Comparison of ENCODE assay signal across 10 mouse cellular contexts in genomic region chr6:86586070-86586469, GRCm38 (mm10). TPM values are rescaled to one million over a fixed set of nuclear protein-coding genes. Genes with fewer than 3 reads are reported as not detected.
DNase-seq lines count a peak whose midpoint lies in the region; ATAC-seq lines count a peak whose summit lies in the region.
"Had no signal": no experiment of that assay in that cellular context is flagged by ENCODE, and none has a peak within 500 bp of the region (broad histone marks: within the 10 kb centered on the region; RNA-seq: fewer than 3 reads in every experiment).

No protein-coding gene starts in this region.

- no peaks in the 10 kb centered on the region for H3K9me3 ChIP-seq in embryonic facial prominence, embryonic 14.5 days (ENCODE audit: control insufficient read depth, low read length)
- no peaks in the 10 kb centered on the region for H3K9me3 ChIP-seq in embryonic facial prominence, embryonic 10.5 days
- H3K9me3 ChIP-seq in hindbrain, embryonic 10.5 days, result no peaks in the 10 kb centered on the region
- no peaks in the 10 kb centered on the region for H3K9me3 ChIP-seq in hindbrain, embryonic 11.5 days (ENCODE audit: control insufficient read depth, low read length)
- no peaks in the 10 kb centered on the region for H3K9me3 ChIP-seq in hindbrain, embryonic 14.5 days (ENCODE audit: control insufficient read depth, low read length)
- no peaks in the 10 kb centered on the region for H3K9me3 ChIP-seq in midbrain, embryonic 14.5 days (ENCODE audit: control insufficient read depth, low read length)

- H3K27ac ChIP-seq in embryonic facial prominence, embryonic 14.5 days (replicated peaks; ENCODE audit: low read depth, low read length), result peak overlapping the region; percentile 92; the same call in 1 of the 2 replicates
- H3K27ac ChIP-seq in embryonic facial prominence, embryonic 10.5 days (replicated peaks), result no peak overlapping the region
- H3K27ac ChIP-seq in hindbrain, embryonic 10.5 days, result 0 out of 2 replicates have a peak overlapping the region, but pooled peaks have one; percentile 16
- H3K27ac ChIP-seq in hindbrain, embryonic 11.5 days (ENCODE audit: low read depth, low read length), result no peak overlapping the region
- peak overlapping the region; percentile 94; the same call in 1 of the 2 replicates for H3K27ac ChIP-seq in hindbrain, embryonic 14.5 days
- peak overlapping the region; percentile 97 for H3K27ac ChIP-seq in midbrain, embryonic 14.5 days (replicated peaks; ENCODE audit: low read depth, low read length)

- DNase-seq in embryonic facial prominence, embryonic 14.5 days (ENCODE audit: low spot score), result no peak
- no peak for DNase-seq in embryonic facial prominence, embryonic 10.5 days (ENCODE audit: low spot score)
- no peak for DNase-seq in hindbrain, embryonic 10.5 days (ENCODE audit: low spot score)
- no peak for DNase-seq in hindbrain, embryonic 11.5 days (ENCODE audit: low spot score)
- DNase-seq in hindbrain, embryonic 14.5 days (ENCODE audit: low spot score), result no peak
- no peak for DNase-seq in midbrain, embryonic 14.5 days
- no peak for DNase-seq in embryo, embryonic 10.5 days (ENCODE audit: low spot score)
- DNase-seq in layer of hippocampus, adult 9-11 months, result no peak
- DNase-seq: adrenal gland, postnatal 10 days had no signal

- H3K4me3 ChIP-seq in embryonic facial prominence, embryonic 14.5 days (ENCODE audit: low read depth, low read length), result no peak overlapping the region
- H3K4me3 ChIP-seq in embryonic facial prominence, embryonic 10.5 days, result no peak overlapping the region
- H3K4me3 ChIP-seq in hindbrain, embryonic 10.5 days, result no peak overlapping the region
- no peak overlapping the region for H3K4me3 ChIP-seq in hindbrain, embryonic 11.5 days (ENCODE audit: low read depth, low read length)
- no peak overlapping the region for H3K4me3 ChIP-seq in hindbrain, embryonic 14.5 days (replicated peaks; ENCODE audit: low read length)
- no peak overlapping the region for H3K4me3 ChIP-seq in midbrain, embryonic 14.5 days (replicated peaks; ENCODE audit: low read depth, low read length)

- 57% methylated on average over 5 of the region's 5 CpGs for WGBS in embryonic facial prominence, embryonic 14.5 days
- 70% methylated on average over 5 of the region's 5 CpGs for WGBS in embryonic facial prominence, embryonic 10.5 days
- WGBS in hindbrain, embryonic 10.5 days, result 79% methylated on average over 5 of the region's 5 CpGs
- 75% methylated on average over 5 of the region's 5 CpGs for WGBS in hindbrain, embryonic 11.5 days
- WGBS in hindbrain, embryonic 14.5 days, result 66% methylated on average over 5 of the region's 5 CpGs
- 62% methylated on average over 5 of the region's 5 CpGs for WGBS in midbrain, embryonic 14.5 days

- ATAC-seq in embryonic facial prominence, embryonic 14.5 days (ENCODE audit: low read depth), result no peak
- no peak for ATAC-seq in hindbrain, embryonic 11.5 days (ENCODE audit: low FRiP score)
- ATAC-seq in hindbrain, embryonic 14.5 days (ENCODE audit: low FRiP score), result no peak
- no peak for ATAC-seq in midbrain, embryonic 14.5 days (ENCODE audit: low FRiP score, low TSS enrichment)

- H3K4me1 ChIP-seq in embryonic facial prominence, embryonic 14.5 days (ENCODE audit: control insufficient read depth, insufficient read depth, low read length), result peaks cover 19% of the 10 kb centered on the region
- peaks cover 20% of the 10 kb centered on the region for H3K4me1 ChIP-seq in embryonic facial prominence, embryonic 10.5 days
- peaks cover 18% of the 10 kb centered on the region for H3K4me1 ChIP-seq in hindbrain, embryonic 10.5 days (replicated peaks)
- H3K4me1 ChIP-seq in hindbrain, embryonic 11.5 days (replicated peaks; ENCODE audit: control insufficient read depth, insufficient read depth, low read length), result 0 out of 2 replicates have a peak, but pooled peaks cover 2% of the 10 kb centered on the region
- H3K4me1 ChIP-seq in hindbrain, embryonic 14.5 days (replicated peaks; ENCODE audit: control insufficient read depth, insufficient read depth, low read length), result peaks cover 13% of the 10 kb centered on the region
- H3K4me1 ChIP-seq in midbrain, embryonic 14.5 days (ENCODE audit: control insufficient read depth, insufficient read depth, low read length), result peaks cover 21% of the 10 kb centered on the region

- H3K9ac ChIP-seq in embryonic facial prominence, embryonic 14.5 days (ENCODE audit: low read depth, low read length), result no peak overlapping the region
- H3K9ac ChIP-seq in hindbrain, embryonic 11.5 days (ENCODE audit: low read depth, low read length), result no peak overlapping the region
- no peak overlapping the region for H3K9ac ChIP-seq in hindbrain, embryonic 14.5 days
- H3K9ac ChIP-seq in midbrain, embryonic 14.5 days (replicated peaks; ENCODE audit: low read length), result no peak overlapping the region

- no peak overlapping the region for H3K4me2 ChIP-seq in embryonic facial prominence, embryonic 14.5 days (ENCODE audit: low read depth, low read length)
- H3K4me2 ChIP-seq in hindbrain, embryonic 11.5 days (replicated peaks; ENCODE audit: low read depth, low read length), result no peak overlapping the region
- no peak overlapping the region for H3K4me2 ChIP-seq in hindbrain, embryonic 14.5 days (replicated peaks)
- no peak overlapping the region for H3K4me2 ChIP-seq in midbrain, embryonic 14.5 days (ENCODE audit: low read length)

- no peaks in the 10 kb centered on the region for H3K36me3 ChIP-seq in embryonic facial prominence, embryonic 14.5 days (ENCODE audit: control insufficient read depth, insufficient read depth, low read length)
- no peaks in the 10 kb centered on the region for H3K36me3 ChIP-seq in embryonic facial prominence, embryonic 10.5 days (replicated peaks)
- no peaks in the 10 kb centered on the region for H3K36me3 ChIP-seq in hindbrain, embryonic 10.5 days
- no peaks in the 10 kb centered on the region for H3K36me3 ChIP-seq in hindbrain, embryonic 11.5 days (ENCODE audit: control insufficient read depth, insufficient read depth, low read length)
- no peaks in the 10 kb centered on the region for H3K36me3 ChIP-seq in hindbrain, embryonic 14.5 days (replicated peaks; ENCODE audit: control insufficient read depth, insufficient read depth)
- no peaks in the 10 kb centered on the region for H3K36me3 ChIP-seq in midbrain, embryonic 14.5 days (ENCODE audit: control insufficient read depth, insufficient read depth, low read length)
- H3K36me3 ChIP-seq: limb, embryonic 13.5 days had no signal

- no peaks in the 10 kb centered on the region for H3K27me3 ChIP-seq in embryonic facial prominence, embryonic 14.5 days (replicated peaks; ENCODE audit: control insufficient read depth, insufficient read depth, low read length)
- H3K27me3 ChIP-seq in embryonic facial prominence, embryonic 10.5 days (replicated peaks; ENCODE audit: low read depth, poor library complexity, severe bottlenecking), result no peaks in the 10 kb centered on the region
- H3K27me3 ChIP-seq in hindbrain, embryonic 10.5 days (ENCODE audit: insufficient read depth, poor library complexity, severe bottlenecking), result no peaks in the 10 kb centered on the region
- no peaks in the 10 kb centered on the region for H3K27me3 ChIP-seq in hindbrain, embryonic 11.5 days (ENCODE audit: control insufficient read depth, insufficient read depth, low read length)
- H3K27me3 ChIP-seq in hindbrain, embryonic 14.5 days (ENCODE audit: control insufficient read depth, insufficient read depth, low read length), result no peaks in the 10 kb centered on the region
- no peaks in the 10 kb centered on the region for H3K27me3 ChIP-seq in midbrain, embryonic 14.5 days (ENCODE audit: control insufficient read depth, insufficient read depth, low read length)
- H3K27me3 ChIP-seq: limb, embryonic 13.5 days had no signal

RNA-seq across cellular contexts. Expression of gene Asprv1, which starts 41.9 kb away (rescaled TPM):
- polyA plus RNA-seq in embryonic facial prominence, embryonic 14.5 days (2014; fragmentation: Nextera tagmentation; extraction: Ambion mirVana), result 37.1 and 74.1 TPM in 2 replicates
- 0.69 and 1.3 TPM in 2 replicates for polyA plus RNA-seq in embryonic facial prominence, embryonic 10.5 days (2016; fragmentation: Nextera tagmentation; extraction: Ambion mirVana)
- polyA plus RNA-seq in hindbrain, embryonic 10.5 days (2016; fragmentation: Nextera tagmentation; extraction: Ambion mirVana), result 0.71 TPM in 2 replicates
- polyA plus RNA-seq in hindbrain, embryonic 11.5 days (2014; fragmentation: Nextera tagmentation; extraction: Ambion mirVana), result 0.25 and 0.88 TPM in 2 replicates
- polyA plus RNA-seq in hindbrain, embryonic 14.5 days (2014; fragmentation: Nextera tagmentation; extraction: Ambion mirVana), result 0.26 and 0.86 TPM in 2 replicates
- polyA plus RNA-seq in midbrain, embryonic 14.5 days (2014; fragmentation: Nextera tagmentation; extraction: Ambion mirVana), result 0.76 and 0.92 TPM in 2 replicates

RNA-seq across cellular contexts. Expression of gene Pcbp1, which starts 59.9 kb away (rescaled TPM):
- 397 and 402 TPM in 2 replicates for polyA plus RNA-seq in embryonic facial prominence, embryonic 14.5 days (2014; fragmentation: Nextera tagmentation; extraction: Ambion mirVana)
- polyA plus RNA-seq in embryonic facial prominence, embryonic 10.5 days (2016; fragmentation: Nextera tagmentation; extraction: Ambion mirVana), result 560 and 592 TPM in 2 replicates
- 478 and 520 TPM in 2 replicates for polyA plus RNA-seq in hindbrain, embryonic 10.5 days (2016; fragmentation: Nextera tagmentation; extraction: Ambion mirVana)
- 382 and 432 TPM in 2 replicates for polyA plus RNA-seq in hindbrain, embryonic 11.5 days (2014; fragmentation: Nextera tagmentation; extraction: Ambion mirVana)
- 313 and 316 TPM in 2 replicates for polyA plus RNA-seq in hindbrain, embryonic 14.5 days (2014; fragmentation: Nextera tagmentation; extraction: Ambion mirVana)
- polyA plus RNA-seq in midbrain, embryonic 14.5 days (2014; fragmentation: Nextera tagmentation; extraction: Ambion mirVana), result 289 and 325 TPM in 2 replicates

Comparison
In these comparisons a context has a peak if more than half of its experiments do, and no peak if none do; other contexts are left out.
1. H3K27ac ChIP-seq: peak in embryonic facial prominence, embryonic 14.5 days (single experiment), hindbrain, embryonic 10.5 days (single experiment), hindbrain, embryonic 14.5 days (single experiment) and midbrain, embryonic 14.5 days (single experiment); none in embryonic facial prominence, embryonic 10.5 days (single experiment) and hindbrain, embryonic 11.5 days (single experiment).
2. RNA of gene Asprv1, which starts 41.9 kb away (polyA plus RNA-seq): 37.1 to 74.1 TPM in embryonic facial prominence, embryonic 14.5 days; 0.69 to 1.3 TPM in embryonic facial prominence, embryonic 10.5 days, 0.25 to 0.88 TPM in hindbrain, embryonic 11.5 days, 0.26 to 0.86 TPM in hindbrain, embryonic 14.5 days, 0.76 to 0.92 TPM in midbrain, embryonic 14.5 days and 0.71 TPM in hindbrain, embryonic 10.5 days; every median in the first group is over 10 times any median in the second.